Mouse (Mus musculus): ENCODE data around the gene Olfr910. TPM values are rescaled to one million over a fixed set of nuclear protein-coding genes. Genes with fewer than 3 reads are reported as not detected.

The Olfr910 gene
- not detected in 2 replicates for total RNA-seq (2023)

DNA sequence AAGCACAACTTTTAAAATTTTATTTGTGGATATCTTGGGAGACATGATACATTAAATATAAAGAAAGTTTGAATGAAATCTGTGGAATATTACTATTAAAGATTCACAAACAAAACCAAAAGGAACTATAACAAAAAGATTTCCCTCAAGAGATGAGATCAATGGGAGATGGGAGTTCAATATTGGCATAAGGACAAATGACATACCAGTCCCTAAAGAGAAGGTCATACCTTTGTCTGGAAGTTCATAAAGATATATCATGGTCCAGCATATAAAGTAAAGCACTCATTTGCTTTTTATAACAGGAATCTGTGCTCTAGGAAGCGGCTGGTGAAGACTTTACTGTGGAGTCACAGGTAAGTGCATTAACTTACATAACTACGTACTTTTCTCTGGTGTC lies at the start of gene Olfr910:
Gene Olfr910 (plus strand): TSS at position 301 of the 400 bp plus-strand sequence.

DNA sequence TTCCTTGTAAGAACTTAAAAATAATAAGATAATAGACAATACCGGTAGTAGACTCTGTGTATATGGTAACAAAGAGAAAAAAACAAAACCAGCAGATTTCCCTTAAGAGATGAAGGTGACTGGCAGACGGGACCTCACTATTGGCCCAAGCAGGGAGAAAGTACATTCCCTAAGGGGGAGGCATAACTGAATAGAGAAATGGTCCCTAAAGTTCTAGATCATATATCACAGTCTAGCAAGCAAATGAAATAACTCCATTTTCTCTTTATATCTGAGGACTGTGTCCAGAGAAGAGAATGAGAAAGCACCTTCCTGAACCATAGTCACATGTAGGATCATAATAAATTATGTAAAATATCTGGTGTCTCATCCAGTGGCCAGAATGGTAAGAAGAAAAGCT lies 42.1 kb upstream of the Olfr910 start, which contains the start of gene Olfr907:
Gene Olfr907 (plus strand): TSS at position 301 of the 400 bp plus-strand sequence.

DNA sequence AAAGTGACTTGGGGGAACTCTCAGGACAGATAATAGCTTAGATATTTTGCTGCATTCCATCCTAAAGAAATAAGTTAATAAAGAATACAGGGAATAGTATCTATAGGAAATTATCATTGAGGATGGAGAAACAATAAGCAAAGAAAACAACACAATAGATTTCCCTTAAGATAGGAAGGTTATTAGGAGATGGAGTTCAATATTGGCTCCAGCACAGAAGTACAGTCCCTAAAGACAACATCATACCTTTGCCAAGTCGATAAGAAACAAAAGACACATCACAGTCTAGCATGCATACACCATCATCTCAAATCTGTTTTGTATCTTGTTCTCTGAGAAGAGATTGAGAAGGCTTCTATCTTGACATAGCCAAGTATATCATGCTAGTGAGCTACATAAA lies 16.4 kb upstream of the Olfr910 start, which contains the start of gene Olfr911-ps1:
Gene Olfr911-ps1 (plus strand): TSS at position 301 of the 400 bp plus-strand sequence.

DNA sequence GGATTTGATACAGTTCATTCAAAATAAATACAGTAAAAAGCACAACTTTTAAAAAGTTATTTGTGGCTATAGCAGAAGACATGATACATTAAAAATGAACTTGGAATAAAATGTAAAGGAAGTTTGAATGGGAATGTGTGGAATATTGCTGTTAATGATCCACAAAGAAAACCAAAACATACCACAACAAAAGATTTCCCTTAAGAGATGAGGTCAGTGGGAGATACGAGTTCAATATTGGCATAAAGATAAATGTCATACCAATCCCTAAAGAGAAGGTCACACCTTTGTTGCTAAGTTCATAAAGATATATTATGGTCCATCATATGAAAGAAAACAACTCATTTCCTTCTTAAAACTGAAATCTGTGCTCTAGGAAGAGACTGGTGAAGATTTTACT lies 42.2 kb downstream of the Olfr910 start, which contains the start of gene Olfr912:
Gene Olfr912 (plus strand): TSS at position 301 of the 400 bp plus-strand sequence.

Other genes with a start within 250 kb of the Olfr910 start
- gene Olfr896-ps1, start 246.7 kb upstream of the Olfr910 start, total RNA-seq (2023), result not detected in 2 replicates
- gene Olfr25, start 208.8 kb upstream of the Olfr910 start, total RNA-seq (2023), result not detected in 2 replicates
- not detected in 2 replicates for gene Olfr898, start 189.4 kb upstream of the Olfr910 start, total RNA-seq (2023)
- not detected in 2 replicates for gene Olfr250, start 171.0 kb upstream of the Olfr910 start, total RNA-seq (2023)
- not detected in 2 replicates for gene Olfr251, start 160.8 kb upstream of the Olfr910 start, total RNA-seq (2023)
- gene Olfr147, start 136.2 kb upstream of the Olfr910 start, total RNA-seq (2023), result not detected in 2 replicates
- not detected in 2 replicates for gene Olfr901, start 108.4 kb upstream of the Olfr910 start, total RNA-seq (2023)
- gene Olfr902, start 90.2 kb upstream of the Olfr910 start, total RNA-seq (2023), result not detected in 2 replicates
- gene Olfr904, start 74.7 kb upstream of the Olfr910 start, total RNA-seq (2023), result not detected in 2 replicates
- 0.14 TPM in 1 of 2 replicates, not detected in the other for gene Olfr905, start 66.7 kb upstream of the Olfr910 start, total RNA-seq (2023)
- not detected in 2 replicates for gene Olfr906, start 50.8 kb upstream of the Olfr910 start, total RNA-seq (2023)
- gene Olfr907, start 42.0 kb upstream of the Olfr910 start, total RNA-seq (2023), result not detected in 2 replicates
- gene Olfr911-ps1, start 16.3 kb upstream of the Olfr910 start, total RNA-seq (2023), result not detected in 2 replicates
- not detected in 2 replicates for gene Olfr912, start 42.3 kb downstream of the Olfr910 start, total RNA-seq (2023)
- not detected in 2 replicates for gene Olfr913, start 54.9 kb downstream of the Olfr910 start, total RNA-seq (2023)
- not detected in 2 replicates for gene Olfr914, start 67.3 kb downstream of the Olfr910 start, total RNA-seq (2023)
- not detected in 2 replicates for gene Olfr916, start 122.0 kb downstream of the Olfr910 start, total RNA-seq (2023)
- not detected in 2 replicates for gene Olfr917, start 128.0 kb downstream of the Olfr910 start, total RNA-seq (2023)
- gene Olfr918, start 136.8 kb downstream of the Olfr910 start, total RNA-seq (2023), result not detected in 2 replicates
- not detected in 2 replicates for gene Olfr919, start 165.8 kb downstream of the Olfr910 start, total RNA-seq (2023)
- 24.1 and 27.6 TPM in 2 replicates for gene Vwa5a, start 180.4 kb downstream of the Olfr910 start, total RNA-seq (2023)
- gene Olfr920, start 214.4 kb downstream of the Olfr910 start, total RNA-seq (2023), result 0.16 TPM in 1 of 2 replicates, not detected in the other
- not detected in 2 replicates for gene Olfr921, start 235.2 kb downstream of the Olfr910 start, total RNA-seq (2023)